Mouse (Mus musculus) testis, postnatal 14 days (tissue): ENCODE data around the gene Mgea5.
A peak's percentile ranks its signal among the peaks of the same experiment; 100 is the strongest.
"Not testable (repeated sequence)": the region's sequence is repeated elsewhere in the genome, so short reads cannot be mapped to it uniquely, and the experiment has no call there.

ENCODE experiments used
- DNase-seq: peaks from one replicate; pipeline ENCODE4 v3.0.0; 2021; ENCODE audit warnings: low spot score

Gene Mgea5

GRCm38 (mm10) chr19:45783181-45783932, at the start of gene Mgea5:
TSS of gene Mgea5 (minus strand) at chr19:45783837.
- DNase-seq: peak; percentile 99

GRCm38 (mm10) chr19:45830679-45831078, 47.0 kb upstream of the Mgea5 start:
- no peak for DNase-seq

- no peak for DNase-seq
Observed at GRCm38 (mm10) chr19:45827736-45828135, 44.1 kb upstream of the Mgea5 start.

GRCm38 (mm10) chr19:45827125-45827524, 43.5 kb upstream of the Mgea5 start:
- DNase-seq: no peak

- DNase-seq: no peak
Observed at GRCm38 (mm10) chr19:45826146-45826545, 42.5 kb upstream of the Mgea5 start.

- no peak for DNase-seq
Observed at GRCm38 (mm10) chr19:45821832-45822231, 38.2 kb upstream of the Mgea5 start.

GRCm38 (mm10) chr19:45817816-45818490, 34.3 kb upstream of the Mgea5 start:
- no peak for DNase-seq

- no peak for DNase-seq
Observed at GRCm38 (mm10) chr19:45816727-45817126, 33.1 kb upstream of the Mgea5 start.

- DNase-seq: peak; percentile 67
Observed at GRCm38 (mm10) chr19:45815831-45816405, 32.3 kb upstream of the Mgea5 start, which contains the start of gene Kcnip2. TSS of gene Kcnip2 (minus strand) at chr19:45816061.

GRCm38 (mm10) chr19:45815170-45815569, 31.5 kb upstream of the Mgea5 start:
- DNase-seq: no peak

GRCm38 (mm10) chr19:45813801-45814200, 30.2 kb upstream of the Mgea5 start:
- no peak for DNase-seq

- DNase-seq: peak; percentile 78
Observed at GRCm38 (mm10) chr19:45813263-45813662, 29.6 kb upstream of the Mgea5 start.

- no peak for DNase-seq
Observed at GRCm38 (mm10) chr19:45812673-45813252, 29.1 kb upstream of the Mgea5 start.

GRCm38 (mm10) chr19:45812115-45812514, 28.5 kb upstream of the Mgea5 start:
- peak; percentile 59 for DNase-seq

GRCm38 (mm10) chr19:45811028-45811674, 27.5 kb upstream of the Mgea5 start:
- DNase-seq: no peak

- no peak for DNase-seq
Observed at GRCm38 (mm10) chr19:45807732-45808131, 24.1 kb upstream of the Mgea5 start.

- DNase-seq: not testable (repeated sequence)
Observed at GRCm38 (mm10) chr19:45805817-45806216, 22.2 kb upstream of the Mgea5 start.

GRCm38 (mm10) chr19:45804593-45805368, 21.1 kb upstream of the Mgea5 start:
- DNase-seq: no peak

- no peak for DNase-seq
Observed at GRCm38 (mm10) chr19:45803408-45803807, 19.8 kb upstream of the Mgea5 start.

GRCm38 (mm10) chr19:45802702-45803101, 19.1 kb upstream of the Mgea5 start:
- DNase-seq: no peak

- no peak for DNase-seq
Observed at GRCm38 (mm10) chr19:45796879-45797278, 13.2 kb upstream of the Mgea5 start.
